Mouse (Mus musculus) cerebellum, postnatal 25 days (tissue): ENCODE measurements around the gene Sprr2e.

Experiments used
- DNase-seq, 2 experiments: peaks; one replicate each; pipeline ENCODE4 v3.0.0; 2021; ENCODE audit warnings: mixed read lengths in 2 of 2

The Sprr2e gene

DNA sequence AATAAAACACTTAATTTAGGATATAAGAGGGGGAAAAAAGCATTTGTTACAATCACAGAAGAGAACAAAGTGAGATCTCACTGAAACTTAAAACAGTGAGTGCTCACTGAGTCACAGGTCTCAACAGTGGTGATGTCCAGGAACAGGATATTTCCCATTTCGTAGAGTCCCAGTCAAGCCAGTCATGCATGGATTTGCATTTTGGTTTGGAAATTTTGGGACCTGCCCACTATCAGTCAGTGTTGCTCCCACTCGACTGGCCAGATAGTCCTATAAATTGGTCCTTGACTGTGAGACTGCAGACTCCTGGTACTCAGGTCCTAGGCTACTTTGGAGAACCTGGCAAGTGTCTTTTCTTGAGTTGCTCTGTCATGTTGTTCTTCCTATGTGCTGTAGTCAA lies at the start of gene Sprr2e:
Gene Sprr2e, plus strand, starts transcription at position 301 of the 400 bp plus-strand sequence.
- DNase-seq, result no peak

DNA sequence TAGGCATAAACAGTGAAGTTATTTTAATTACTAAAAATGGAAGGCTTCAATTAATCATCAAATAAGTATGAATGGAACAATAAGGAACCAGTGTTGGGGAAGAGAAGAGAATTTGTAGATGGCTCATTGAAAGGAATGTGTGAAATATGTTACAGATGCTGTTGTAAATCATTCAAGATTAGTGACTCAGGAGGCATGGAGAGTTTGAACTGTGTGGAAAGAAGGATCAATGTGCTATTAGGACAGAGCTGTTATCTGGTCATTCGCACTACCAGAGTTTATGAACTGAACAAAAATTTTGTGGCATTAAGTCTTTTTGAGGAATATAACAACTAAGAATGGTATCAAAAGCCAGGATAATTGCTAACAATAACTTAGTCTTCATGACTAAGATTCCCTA lies 44.5 kb upstream of the Sprr2e start:
- no peak for DNase-seq

DNA sequence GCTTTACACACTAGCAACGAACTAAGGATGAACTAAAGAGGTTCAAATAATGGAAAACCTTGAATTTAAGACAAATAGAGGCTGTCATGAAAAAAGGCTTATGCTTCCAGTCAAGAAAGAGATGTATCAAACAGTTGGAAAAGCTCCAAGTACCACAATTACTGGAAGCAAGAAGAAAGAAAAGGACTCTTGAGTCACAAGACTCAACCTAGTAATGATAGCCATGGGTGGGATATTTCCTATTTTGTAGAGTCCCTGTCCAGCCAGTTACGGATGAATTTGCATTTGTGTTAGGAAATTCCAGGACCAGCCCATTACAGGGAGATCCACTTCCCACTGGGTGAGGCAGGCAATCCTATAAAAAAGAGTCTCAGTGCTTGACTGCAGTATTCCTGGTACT lies 35.6 kb upstream of the Sprr2e start, which contains the start of gene Sprr2b:
Gene Sprr2b, plus strand, starts transcription at position 301 of the 400 bp plus-strand sequence.
- DNase-seq, result no peak

DNA sequence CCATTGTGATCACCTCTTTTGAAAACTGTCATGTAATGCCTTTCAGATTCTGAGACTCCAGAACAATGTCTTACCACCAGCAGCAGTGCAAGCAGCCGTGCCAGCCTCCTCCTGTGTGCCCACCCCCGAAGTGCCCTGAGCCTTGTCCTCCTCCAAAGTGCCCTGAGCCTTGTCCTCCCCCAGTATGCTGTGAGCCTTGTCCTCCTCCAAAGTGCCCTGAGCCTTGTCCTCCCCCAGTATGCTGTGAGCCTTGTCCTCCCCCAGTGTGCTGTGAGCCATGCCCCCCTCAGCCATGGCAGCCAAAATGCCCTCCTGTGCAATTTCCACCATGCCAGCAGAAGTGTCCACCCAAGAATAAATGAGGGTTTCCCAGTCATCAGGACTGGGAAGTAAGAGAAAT lies 34.6 kb upstream of the Sprr2e start:
- no peak for DNase-seq

DNA sequence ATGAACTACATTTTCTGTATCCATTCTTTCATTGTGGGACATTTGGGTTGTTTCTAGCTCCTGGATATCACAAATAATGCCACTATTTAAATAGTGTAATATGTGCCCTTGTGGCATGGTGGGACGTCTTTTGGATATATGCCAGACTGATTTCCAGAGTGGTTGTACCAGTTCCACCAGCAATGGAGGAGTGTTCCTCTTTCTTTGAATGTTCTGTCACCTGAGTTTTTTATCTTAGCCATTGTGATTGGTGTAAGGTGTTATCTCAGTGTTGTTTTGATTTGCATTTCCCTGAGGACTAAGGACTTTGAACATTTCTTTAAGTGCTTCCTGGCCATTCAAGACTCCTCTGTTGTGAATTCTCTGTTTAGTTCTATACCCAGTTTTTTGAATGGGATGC lies 15.7 kb upstream of the Sprr2e start:
- DNase-seq, result no peak

DNA sequence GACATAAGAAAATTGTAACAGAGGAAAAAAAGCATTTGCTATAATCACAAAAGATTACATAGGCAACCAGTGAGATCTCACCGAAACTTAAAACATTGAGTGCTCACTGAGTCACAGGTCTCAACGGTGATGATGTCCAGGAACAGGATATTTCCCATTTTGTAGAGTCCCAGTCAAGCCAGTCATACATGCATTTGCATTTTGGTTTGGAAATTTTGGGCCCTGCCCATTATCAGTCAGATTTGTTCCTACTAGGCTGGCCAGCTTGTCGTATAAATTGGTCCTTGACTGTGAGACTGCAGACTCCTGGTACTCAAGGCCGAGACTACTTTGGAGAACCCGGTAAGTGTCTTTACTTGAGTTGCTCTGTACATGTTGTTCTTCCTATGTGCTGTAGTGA lies 13.1 kb upstream of the Sprr2e start, which contains the start of gene Sprr2d:
Gene Sprr2d, plus strand, starts transcription at position 301 of the 400 bp plus-strand sequence.
- no peak for DNase-seq

DNA sequence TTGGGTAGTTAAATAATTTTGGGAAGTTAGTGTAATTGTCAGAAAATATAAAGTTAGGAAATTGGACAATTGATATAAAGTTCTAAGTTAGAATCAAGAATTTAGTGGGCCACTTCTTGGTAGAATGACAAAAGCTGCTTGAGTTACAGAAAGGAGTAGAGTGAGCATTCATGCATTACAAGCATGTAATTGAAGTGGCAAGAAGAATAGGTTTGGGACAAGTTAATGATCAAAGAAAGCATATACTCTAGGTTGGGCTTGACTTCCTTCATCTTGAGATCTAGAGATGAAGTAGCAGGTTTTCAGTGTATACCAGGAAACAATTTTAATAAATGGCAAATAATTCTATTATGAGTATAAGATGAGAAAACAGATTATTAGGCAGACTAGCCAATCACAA lies 9.7 kb downstream of the Sprr2e start:
- no peak for DNase-seq

DNA sequence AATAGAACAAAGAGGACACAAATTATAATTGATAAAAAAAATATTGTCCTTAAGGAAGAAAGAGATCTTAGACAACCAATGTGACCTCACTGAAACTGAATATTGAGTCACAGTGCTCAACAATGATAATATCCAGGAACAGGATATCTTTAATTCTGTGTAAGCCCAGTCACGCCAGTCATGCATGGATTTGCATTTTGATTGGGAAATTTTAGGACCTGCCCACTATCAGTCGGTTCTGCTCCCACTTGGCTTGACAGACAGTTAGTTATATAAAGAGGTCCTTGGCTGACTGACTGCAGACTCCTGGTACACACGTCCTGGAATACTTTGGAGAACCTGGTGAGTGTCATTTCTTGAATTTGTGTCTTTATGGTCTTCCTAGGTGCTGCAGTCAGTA lies 12.9 kb downstream of the Sprr2e start, which contains the start of gene Sprr2f:
Gene Sprr2f, plus strand, starts transcription at position 301 of the 400 bp plus-strand sequence.
- no peak for DNase-seq

- DNase-seq, result no peak
Measured at GRCm38 (mm10) chr3:92373613-92374012, 21.7 kb downstream of the Sprr2e start.

DNA sequence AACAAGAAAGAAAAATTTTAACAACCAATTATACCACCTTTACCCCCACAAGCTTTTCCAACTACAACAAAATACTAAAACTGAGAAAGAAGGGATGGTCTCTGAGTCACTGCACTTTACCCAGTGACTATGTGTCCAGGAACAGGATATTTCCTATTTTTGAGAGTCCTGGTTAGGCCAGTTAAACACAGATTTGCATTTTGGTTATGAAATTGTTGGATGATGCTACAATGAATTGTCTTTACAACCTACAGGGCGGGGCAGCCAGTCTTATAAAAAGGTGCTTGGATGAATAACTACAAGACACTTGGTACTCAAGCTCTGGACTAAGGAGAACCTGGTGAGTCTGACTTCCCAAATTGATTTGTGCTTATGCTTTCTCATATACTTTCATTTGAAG lies 33.4 kb downstream of the Sprr2e start, which contains the start of gene Sprr2h:
Gene Sprr2h, plus strand, starts transcription at position 301 of the 400 bp plus-strand sequence.
- DNase-seq, result no peak

DNA sequence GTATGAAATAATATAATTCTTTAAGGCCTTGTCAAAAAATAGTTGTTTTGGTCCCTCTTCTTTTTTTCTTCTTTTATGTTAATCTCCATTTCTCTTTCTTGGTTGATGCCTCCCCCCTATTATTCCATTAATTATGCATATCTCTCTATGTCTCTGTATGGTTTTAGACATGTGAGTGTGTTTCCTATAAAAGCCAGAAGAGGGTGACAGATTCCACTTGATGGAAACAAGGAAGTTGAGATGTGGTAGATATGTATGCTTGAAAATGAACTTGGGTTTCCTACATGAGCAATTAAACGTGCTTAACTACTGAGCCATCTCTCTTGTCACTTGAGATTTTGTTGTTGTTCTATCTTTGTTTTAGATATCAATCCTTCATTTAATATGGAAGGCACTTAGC lies 42.4 kb downstream of the Sprr2e start:
- no peak for DNase-seq
